Mouse (Mus musculus) v-Abl transformed pro-B cells (cell line): ENCODE data around the gene Cryzl2.

ENCODE experiments used
- in situ Hi-C, 2 experiments: fragments of 400-800 bp; cut with MboI; formaldehyde crosslinking; loops; one replicate each; pipeline ENCODE4 v1.15.1; 2025; ENCODE audit not compliant: unreplicated experiment in 2 of 2

The Cryzl2 gene

DNA sequence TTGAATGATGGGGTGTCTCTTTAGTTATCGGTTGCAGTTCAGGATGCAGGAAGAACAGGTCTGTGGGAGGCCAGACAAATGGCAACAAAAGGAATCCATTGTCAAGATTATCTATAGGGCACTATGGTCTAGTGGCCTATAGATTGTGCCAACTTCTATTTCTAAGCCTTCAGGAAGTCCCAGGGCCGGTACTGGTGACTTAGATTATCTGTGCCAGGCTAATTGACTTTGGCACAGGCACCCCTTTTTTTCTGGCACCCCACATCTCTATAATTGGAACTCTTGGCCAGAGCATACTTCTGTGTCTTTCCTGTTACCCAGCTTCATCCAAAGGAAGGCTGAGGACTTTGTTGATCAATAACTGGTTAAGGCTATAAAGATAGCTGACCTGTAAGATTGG, 61.0 kb downstream of the Cryzl2 start:
- in situ Hi-C loops: no loop called here

DNA sequence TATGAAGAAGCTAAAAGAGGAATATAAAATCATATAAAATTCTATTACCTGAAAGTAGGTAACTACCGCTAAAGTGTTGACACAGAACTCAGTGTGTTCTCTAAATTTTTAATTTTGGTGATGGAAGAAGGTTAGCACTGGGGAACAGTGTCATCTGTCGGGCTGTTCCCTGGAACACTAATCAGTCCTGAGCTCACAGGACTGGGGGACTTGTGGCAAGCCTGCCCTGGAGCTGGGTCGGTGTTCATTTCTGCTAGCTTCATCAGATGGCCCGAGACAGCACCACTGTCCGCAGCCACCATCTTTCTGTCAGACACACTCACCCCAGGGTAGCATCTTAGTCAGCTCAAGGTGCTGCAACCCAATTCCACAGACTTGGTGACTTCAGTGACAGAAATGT, 63.9 kb downstream of the Cryzl2 start:
- in situ Hi-C loops: no loop called here

DNA sequence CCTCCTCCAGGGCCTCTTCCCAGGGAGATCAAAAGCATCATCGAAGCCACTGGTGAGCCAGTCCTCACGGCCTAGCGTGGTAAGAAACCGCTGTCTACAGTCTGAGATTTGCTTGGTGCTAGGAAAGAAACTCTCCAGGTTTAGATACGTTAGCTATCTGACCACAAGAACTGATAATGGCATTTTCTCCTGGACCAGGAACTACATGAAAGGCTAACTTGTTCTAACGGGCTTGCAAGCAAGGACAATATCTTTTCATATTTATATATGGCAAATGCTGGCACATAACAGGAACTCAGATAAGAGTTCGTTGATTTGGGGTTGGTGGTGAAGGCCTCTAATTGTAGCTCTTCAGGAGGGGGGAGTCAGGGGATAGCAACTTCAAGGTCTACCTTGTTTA, 66.4 kb downstream of the Cryzl2 start:
- in situ Hi-C loops: loop anchor here (25.0 kb wide), 2 partner anchors 662 to 787 kb away; no protein-coding TSS in a partner anchor

DNA sequence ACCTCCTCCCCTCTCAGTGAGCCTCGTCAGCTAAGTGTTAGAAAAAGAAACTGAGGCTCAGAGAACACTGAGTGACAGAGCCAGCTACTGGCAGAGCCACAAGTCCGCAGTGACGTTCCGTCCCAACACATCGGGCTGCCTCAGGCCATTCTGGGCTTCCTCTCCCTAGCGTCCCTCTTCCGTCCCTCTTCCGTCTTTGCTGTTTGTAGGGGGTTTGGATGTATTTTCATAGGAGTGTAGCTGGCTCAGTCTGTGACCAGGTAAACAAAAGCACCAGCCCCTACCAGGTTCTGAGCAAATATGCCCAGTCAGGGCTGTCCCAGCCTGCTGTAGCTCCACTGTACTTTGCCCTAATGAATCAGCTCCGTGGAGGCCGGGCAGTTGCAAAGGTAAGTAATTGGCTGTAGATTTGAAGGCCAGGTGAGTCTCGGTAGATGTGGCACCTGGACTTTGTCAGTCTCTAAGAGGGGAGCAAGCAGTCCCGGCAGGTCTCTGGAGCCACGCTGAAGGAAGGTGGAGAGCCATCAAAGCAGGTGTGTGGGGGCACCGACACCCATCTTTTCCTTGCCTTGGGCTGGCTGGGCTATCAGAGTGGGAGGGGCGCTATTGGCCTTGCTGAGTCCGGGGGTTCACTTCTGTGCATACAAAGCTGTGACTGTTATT, 67.4 kb downstream of the Cryzl2 start:
- in situ Hi-C loops: loop anchor here (25.0 kb wide), 2 partner anchors 664 to 789 kb away; no protein-coding TSS in a partner anchor

DNA sequence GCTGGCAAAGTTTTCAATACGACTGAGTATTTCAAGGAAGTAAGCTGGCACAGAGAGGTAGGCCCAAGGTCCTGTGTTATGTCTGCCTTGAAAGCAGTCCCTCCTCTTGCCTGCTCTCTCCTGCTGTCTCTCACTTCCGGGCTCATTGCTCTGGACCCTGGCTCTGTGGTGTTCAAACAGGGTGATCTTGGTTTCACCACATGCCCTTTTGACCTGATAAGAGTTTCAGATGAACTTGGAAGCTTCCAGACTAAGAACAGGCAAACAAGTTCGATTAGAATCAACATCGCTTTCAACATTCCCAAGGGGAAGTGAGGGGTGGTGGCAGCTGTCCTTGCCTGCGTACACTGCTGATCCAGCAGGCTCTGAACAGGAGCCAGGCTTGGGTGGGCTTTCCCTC, 68.2 kb downstream of the Cryzl2 start:
- in situ Hi-C loops: loop anchor here (25.0 kb wide), 2 partner anchors 664 to 789 kb away; no protein-coding TSS in a partner anchor

DNA sequence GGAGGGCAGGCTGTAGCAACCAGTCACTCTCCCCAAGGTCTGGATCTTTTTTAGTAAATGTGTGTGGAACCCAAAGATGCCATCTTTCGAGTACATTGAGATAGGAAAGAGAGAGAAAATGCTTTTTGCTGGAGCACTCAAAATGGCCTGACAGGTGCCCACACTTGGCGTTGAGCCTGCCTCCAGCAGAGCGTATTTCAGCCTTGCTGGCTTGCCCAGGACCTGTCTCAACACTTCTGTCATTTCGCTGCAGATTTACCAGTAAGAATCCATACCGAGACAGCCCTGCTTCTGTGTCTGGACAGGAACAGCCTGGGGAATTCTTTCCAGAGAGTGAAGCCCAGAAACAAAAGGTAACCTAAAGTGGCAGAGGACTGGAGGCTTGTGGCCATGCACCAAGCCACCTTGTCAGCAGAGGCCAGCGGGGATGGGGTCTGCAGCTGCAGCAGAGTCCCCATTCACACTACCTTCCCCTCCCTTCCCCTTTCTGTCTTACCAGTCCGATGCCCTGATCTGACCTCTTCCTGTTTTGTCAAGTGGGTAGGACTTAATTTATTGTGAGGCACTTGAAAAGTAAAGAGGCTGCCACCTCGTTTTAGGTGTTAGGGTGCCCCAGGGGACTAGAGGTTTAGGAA, 74.6 kb downstream of the Cryzl2 start:
- in situ Hi-C loops: loop anchor here (5.0 to 25.0 kb wide), 3 partner anchors 671 to 796 kb away; no protein-coding TSS in a partner anchor

DNA sequence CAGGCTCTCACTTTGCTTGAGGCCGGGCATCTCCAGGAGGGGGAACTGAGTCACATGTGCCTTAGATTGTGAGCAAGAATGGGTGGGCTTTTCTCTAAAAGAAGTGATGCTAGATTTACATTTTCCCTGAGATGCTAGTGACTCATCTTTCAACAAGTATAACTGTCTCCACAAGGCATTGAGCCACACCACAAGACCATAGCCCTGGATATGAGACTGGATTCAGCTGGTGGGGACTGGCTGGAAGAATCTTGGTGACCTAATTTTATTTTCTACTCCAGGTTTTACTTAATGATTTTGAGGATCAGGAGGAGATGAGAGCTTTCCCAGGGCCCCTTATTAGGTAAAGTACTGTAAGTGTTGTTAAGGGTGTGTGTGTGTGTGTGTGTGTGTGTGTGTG, 77.2 kb downstream of the Cryzl2 start:
- in situ Hi-C loops: loop anchor here (5.0 to 25.0 kb wide), 3 partner anchors 453 to 798 kb away; no protein-coding TSS in a partner anchor

DNA sequence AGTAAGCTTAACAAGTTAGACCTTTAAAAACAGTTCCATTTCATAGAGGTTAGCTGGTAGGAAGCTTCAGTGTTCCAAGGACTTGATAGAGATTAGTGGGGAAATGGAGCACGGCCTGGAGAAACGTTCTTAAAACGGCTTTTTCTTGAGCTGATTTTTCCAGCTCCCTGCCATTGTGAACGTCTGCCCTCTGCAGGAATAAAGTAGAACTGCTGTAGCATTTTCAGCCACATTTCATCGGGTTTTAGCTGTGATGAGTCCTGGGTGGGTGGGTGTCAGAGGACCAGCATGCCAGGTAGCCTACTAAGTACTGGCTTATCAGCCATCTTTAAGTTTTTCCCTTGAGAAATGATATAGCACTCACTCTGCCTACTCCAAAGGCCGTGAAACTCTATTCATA, 78.1 kb downstream of the Cryzl2 start:
- in situ Hi-C loops: loop anchor here (5.0 to 25.0 kb wide), 3 partner anchors 454 to 799 kb away; no protein-coding TSS in a partner anchor

DNA sequence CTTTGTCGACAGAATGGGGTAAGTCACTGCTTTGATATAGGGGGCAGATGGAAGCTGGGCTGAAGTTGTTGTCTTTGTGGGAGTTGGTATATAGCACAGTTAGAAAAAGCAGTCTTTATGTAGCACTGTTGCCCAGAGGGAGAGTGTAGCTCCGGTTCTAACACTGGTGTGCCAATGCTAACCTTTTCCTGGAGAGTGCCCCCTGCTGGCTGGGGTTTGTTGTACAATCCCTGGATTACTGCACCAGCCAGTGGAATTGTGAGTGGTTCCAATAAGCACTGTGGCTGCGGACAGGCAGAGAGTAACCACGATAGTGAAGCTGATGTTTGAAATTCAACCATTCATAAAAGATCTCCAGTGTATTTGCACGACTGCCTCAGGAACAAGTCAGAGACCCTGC, 79.3 kb downstream of the Cryzl2 start:
- in situ Hi-C loops: loop anchor here (5.0 to 25.0 kb wide), 3 partner anchors 455 to 800 kb away; no protein-coding TSS in a partner anchor
